Mouse (Mus musculus): ENCODE results near the gene Ddx23. TPM values are rescaled to one million over a fixed set of nuclear protein-coding genes. Genes with fewer than 3 reads are reported as not detected.

Ddx23 gene
- polyA plus RNA-seq, 1 experiment from 2014 or later: 26.4 TPM

- no peak for ATAC-seq (replicated peaks)
- Histone ChIP-seq H3K9me3 (no peaks in the 10 kb centered on the region), H3K4me2 (no peak overlapping the region), H3K27ac (no peak overlapping the region), H3K36me3 (replicated peaks) (no peaks in the 10 kb centered on the region), H3K4me3 (no peak overlapping the region), H3K9ac (no peak overlapping the region), H3K27me3 (replicated peaks) (no peaks in the 10 kb centered on the region), H3K4me1 (no peaks in the 10 kb centered on the region)
- WGBS: 89% methylated on average over 1 of the region's 1 CpGs
These were observed 21.1 kb upstream of the Ddx23 start for GRCm38 (mm10) chr15:98683746-98684145.

GRCm38 (mm10) chr15:98683177-98683576 is 20.5 kb upstream of the Ddx23 start:
- 78% methylated on average over 10 of the region's 10 CpGs for WGBS
- no peaks in the 10 kb centered on the region for H3K27me3 ChIP-seq (replicated peaks)
- no peak overlapping the region for H3K4me3 ChIP-seq
- no peak overlapping the region for H3K4me2 ChIP-seq
- H3K9ac ChIP-seq: no peak overlapping the region
- H3K9me3 ChIP-seq: no peaks in the 10 kb centered on the region
- no peak for ATAC-seq (replicated peaks)
- H3K36me3 ChIP-seq (replicated peaks): no peaks in the 10 kb centered on the region
- no peaks in the 10 kb centered on the region for H3K4me1 ChIP-seq
- no peak overlapping the region for H3K27ac ChIP-seq

- no peaks in the 10 kb centered on the region for H3K36me3 ChIP-seq (replicated peaks)
- no peak for ATAC-seq (replicated peaks)
- no peaks in the 10 kb centered on the region for H3K9me3 ChIP-seq
- 88% methylated on average over 7 of the region's 7 CpGs for WGBS
- no peak overlapping the region for H3K4me3 ChIP-seq
- no peak overlapping the region for H3K27ac ChIP-seq
- H3K4me2 ChIP-seq: no peak overlapping the region
- peaks cover 10% of the 10 kb centered on the region for H3K4me1 ChIP-seq
- H3K9ac ChIP-seq: no peak overlapping the region
- H3K27me3 ChIP-seq (replicated peaks): no peaks in the 10 kb centered on the region
These were observed 18.9 kb upstream of the Ddx23 start for GRCm38 (mm10) chr15:98681633-98682032.

GRCm38 (mm10) chr15:98680660-98681059 is 18.0 kb upstream of the Ddx23 start:
- WGBS: 93% methylated on average over 8 of the region's 8 CpGs
- no peak for ATAC-seq (replicated peaks)

GRCm38 (mm10) chr15:98677977-98678376 is 15.3 kb upstream of the Ddx23 start:
- WGBS: 57% methylated on average over 7 of the region's 7 CpGs
- H3K9me3 ChIP-seq: no peaks in the 10 kb centered on the region
- no peak overlapping the region for H3K27ac ChIP-seq
- peak overlapping the region; percentile 98; the same call in 1 of the 2 replicates for H3K4me2 ChIP-seq
- no peaks in the 10 kb centered on the region for H3K27me3 ChIP-seq (replicated peaks)
- peaks cover 41% of the 10 kb centered on the region for H3K4me1 ChIP-seq
- no peaks in the 10 kb centered on the region for H3K36me3 ChIP-seq (replicated peaks)
- H3K9ac ChIP-seq: no peak overlapping the region
- no peak for ATAC-seq (replicated peaks)
- H3K4me3 ChIP-seq: no peak overlapping the region

More at GRCm38 (mm10) chr15:98680660-98681059, 18.0 kb upstream of the Ddx23 start:
- H3K4me2 ChIP-seq: no peak overlapping the region
- no peaks in the 10 kb centered on the region for H3K36me3 ChIP-seq (replicated peaks)
- H3K9me3 ChIP-seq: no peaks in the 10 kb centered on the region
- H3K27me3 ChIP-seq (replicated peaks): no peaks in the 10 kb centered on the region
- peaks cover 20% of the 10 kb centered on the region for H3K4me1 ChIP-seq
- no peak overlapping the region for H3K9ac ChIP-seq
- no peak overlapping the region for H3K4me3 ChIP-seq
- no peak overlapping the region for H3K27ac ChIP-seq

- H3K9me3 ChIP-seq: no peaks in the 10 kb centered on the region
- peak within 1 kb of the TSS; percentile 47 for H3K9ac ChIP-seq
- peaks cover 41% of the 10 kb centered on the region for H3K4me1 ChIP-seq
- peak within 1 kb of the TSS; percentile 52 for H3K4me3 ChIP-seq
- H3K27me3 ChIP-seq (replicated peaks): no peaks in the 10 kb centered on the region
- H3K4me2 ChIP-seq: peak within 1 kb of the TSS; percentile 98
- ATAC-seq (replicated peaks): peak; percentile 95
- H3K27ac ChIP-seq: 0 out of 2 replicates have a peak within 1 kb of the TSS, but pooled peaks have one; percentile 2
- WGBS: 0% methylated on average over 37 of the region's 37 CpGs
- no peaks in the 10 kb centered on the region for H3K36me3 ChIP-seq (replicated peaks)
These were observed 14.4 kb upstream of the Ddx23 start, which contains the start of gene Rnd1 for GRCm38 (mm10) chr15:98676940-98677728. Gene Rnd1 (minus strand): TSS chr15:98677461.

GRCm38 (mm10) chr15:98676471-98676870 is 13.8 kb upstream of the Ddx23 start:
- peak overlapping the region; percentile 98 for H3K4me2 ChIP-seq
- ATAC-seq (replicated peaks): 0 out of 2 replicates have a peak, but pooled peaks have one; percentile 16
- no peaks in the 10 kb centered on the region for H3K27me3 ChIP-seq (replicated peaks)

GRCm38 (mm10) chr15:98675634-98676250 is 13.0 kb upstream of the Ddx23 start:
- Histone ChIP-seq H3K36me3 (replicated peaks) (no peaks in the 10 kb centered on the region), H3K9me3 (no peaks in the 10 kb centered on the region), H3K4me3 (peak overlapping the region; percentile 52), H3K4me1 (peaks cover 41% of the 10 kb centered on the region), H3K4me2 (peak overlapping the region; percentile 98), H3K9ac (peak overlapping the region; percentile 42), H3K27ac (peak overlapping the region; percentile 71), H3K27me3 (replicated peaks) (no peaks in the 10 kb centered on the region)
- ATAC-seq (replicated peaks): no peak
- WGBS: 4% methylated on average over 14 of the region's 14 CpGs

More at GRCm38 (mm10) chr15:98676471-98676870, 13.8 kb upstream of the Ddx23 start:
- H3K9ac ChIP-seq: peak overlapping the region; percentile 47
- 3% methylated on average over 9 of the region's 9 CpGs for WGBS
- no peaks in the 10 kb centered on the region for H3K36me3 ChIP-seq (replicated peaks)
- no peak overlapping the region for H3K27ac ChIP-seq
- H3K4me3 ChIP-seq: peak overlapping the region; percentile 52
- H3K9me3 ChIP-seq: no peaks in the 10 kb centered on the region
- peaks cover 41% of the 10 kb centered on the region for H3K4me1 ChIP-seq

GRCm38 (mm10) chr15:98674994-98675545 is 12.4 kb upstream of the Ddx23 start:
- Histone ChIP-seq H3K27ac (peak overlapping the region; percentile 71), H3K9ac (peak overlapping the region; percentile 42), H3K9me3 (no peaks in the 10 kb centered on the region), H3K27me3 (replicated peaks) (no peaks in the 10 kb centered on the region), H3K4me1 (peaks cover 41% of the 10 kb centered on the region), H3K4me3 (peak overlapping the region; percentile 52), H3K4me2 (peak overlapping the region; percentile 98), H3K36me3 (replicated peaks) (no peaks in the 10 kb centered on the region)
- 15% methylated on average over 11 of the region's 11 CpGs for WGBS
- peak; percentile 7; the same call in 1 of the 2 replicates for ATAC-seq (replicated peaks)

- WGBS: 14% methylated on average over 7 of the region's 7 CpGs
- H3K4me3 ChIP-seq: peak overlapping the region; percentile 52
- peak overlapping the region; percentile 42 for H3K9ac ChIP-seq
- peak overlapping the region; percentile 98 for H3K4me2 ChIP-seq
- peak; percentile 62 for ATAC-seq (replicated peaks)
- H3K27me3 ChIP-seq (replicated peaks): no peaks in the 10 kb centered on the region
- H3K9me3 ChIP-seq: no peaks in the 10 kb centered on the region
- no peaks in the 10 kb centered on the region for H3K36me3 ChIP-seq (replicated peaks)
- peaks cover 41% of the 10 kb centered on the region for H3K4me1 ChIP-seq
- peak overlapping the region; percentile 71 for H3K27ac ChIP-seq
These were observed 11.7 kb upstream of the Ddx23 start for GRCm38 (mm10) chr15:98674284-98674993.

- peak overlapping the region; percentile 98 for H3K4me2 ChIP-seq
- 74% methylated on average over 7 of the region's 7 CpGs for WGBS
- H3K9ac ChIP-seq: no peak overlapping the region
- no peaks in the 10 kb centered on the region for H3K36me3 ChIP-seq (replicated peaks)
- peaks cover 41% of the 10 kb centered on the region for H3K4me1 ChIP-seq
- H3K27ac ChIP-seq: peak overlapping the region; percentile 71; the same call in 1 of the 2 replicates
- 0 out of 2 replicates have a peak overlapping the region, but pooled peaks have one; percentile 52 for H3K4me3 ChIP-seq
- no peaks in the 10 kb centered on the region for H3K27me3 ChIP-seq (replicated peaks)
- H3K9me3 ChIP-seq: no peaks in the 10 kb centered on the region
- ATAC-seq (replicated peaks): no peak
These were observed 11.0 kb upstream of the Ddx23 start for GRCm38 (mm10) chr15:98673732-98674131.

GRCm38 (mm10) chr15:98672592-98672991 is 9.9 kb upstream of the Ddx23 start:
- H3K4me2 ChIP-seq: no peak overlapping the region
- H3K9me3 ChIP-seq: no peaks in the 10 kb centered on the region
- WGBS: 80% methylated on average over 4 of the region's 4 CpGs
- ATAC-seq (replicated peaks): no peak
- peaks cover 40% of the 10 kb centered on the region for H3K4me1 ChIP-seq
- H3K4me3 ChIP-seq: no peak overlapping the region
- no peak overlapping the region for H3K27ac ChIP-seq
- no peak overlapping the region for H3K9ac ChIP-seq
- no peaks in the 10 kb centered on the region for H3K36me3 ChIP-seq (replicated peaks)
- H3K27me3 ChIP-seq (replicated peaks): no peaks in the 10 kb centered on the region
